In genomic region chr10:17762946-17763345, GRCm38 (mm10) we compare ENCODE assay signal across 26 mouse cellular contexts.
"Had no signal": no experiment of that assay in that cellular context is flagged by ENCODE, and none has a peak within 500 bp of the region (broad histone marks: within the 10 kb centered on the region; RNA-seq: fewer than 3 reads in every experiment).

No protein-coding gene starts in this region.

- H3K9ac ChIP-seq: embryonic facial prominence, embryonic 12.5 days; embryonic facial prominence, embryonic 13.5 days; embryonic facial prominence, embryonic 15.5 days; forebrain, embryonic 12.5 days; forebrain, embryonic 13.5 days; forebrain, embryonic 15.5 days; forebrain, postnatal 0 days had no signal

- H3K27ac ChIP-seq: embryonic facial prominence, embryonic 10.5 days; embryonic facial prominence, embryonic 12.5 days; embryonic facial prominence, embryonic 13.5 days; embryonic facial prominence, embryonic 15.5 days; forebrain, embryonic 10.5 days; forebrain, embryonic 12.5 days; forebrain, embryonic 13.5 days; forebrain, embryonic 15.5 days; gastrocnemius, adult 2 months; heart, adult 2 months had no signal

- H3K4me1 ChIP-seq: embryonic facial prominence, embryonic 10.5 days; embryonic facial prominence, embryonic 12.5 days; embryonic facial prominence, embryonic 13.5 days; embryonic facial prominence, embryonic 15.5 days; forebrain, embryonic 10.5 days; forebrain, embryonic 12.5 days; forebrain, embryonic 13.5 days; forebrain, embryonic 15.5 days had no signal

- H3K27me3 ChIP-seq: embryonic facial prominence, embryonic 12.5 days; embryonic facial prominence, embryonic 15.5 days; forebrain, embryonic 12.5 days; forebrain, embryonic 13.5 days; forebrain, embryonic 15.5 days had no signal

- H3K36me3 ChIP-seq: embryonic facial prominence, embryonic 10.5 days; embryonic facial prominence, embryonic 12.5 days; embryonic facial prominence, embryonic 13.5 days; embryonic facial prominence, embryonic 15.5 days; forebrain, embryonic 10.5 days; forebrain, embryonic 12.5 days; forebrain, embryonic 15.5 days had no signal

- H3K9me3 ChIP-seq: embryonic facial prominence, embryonic 10.5 days; embryonic facial prominence, embryonic 13.5 days; embryonic facial prominence, embryonic 15.5 days; forebrain, embryonic 10.5 days; forebrain, embryonic 12.5 days; forebrain, embryonic 13.5 days; forebrain, embryonic 15.5 days had no signal

- H3K4me3 ChIP-seq: embryonic facial prominence, embryonic 10.5 days; embryonic facial prominence, embryonic 12.5 days; embryonic facial prominence, embryonic 13.5 days; embryonic facial prominence, embryonic 15.5 days; erythroblast, embryonic 14.5 days; forebrain, embryonic 10.5 days; forebrain, embryonic 12.5 days; forebrain, embryonic 13.5 days; forebrain, embryonic 15.5 days; gastrocnemius, adult 2 months; heart, adult 2 months had no signal

- DNase-seq: cerebellum, adult 9-10 months; cerebellum, adult 9-11 months; cerebellum, postnatal 10 days; cerebellum, postnatal 14 days; cerebellum, postnatal 25 days; cerebellum, postnatal 36 days; embryo, embryonic 11 days; forebrain, postnatal 0 days; gastrocnemius, adult 2 months; gastrocnemius, postnatal 10 days; gastrocnemius, postnatal 14 days; gastrocnemius, postnatal 25 days; gastrocnemius, postnatal 36 days; heart, adult 18-20 months; heart, adult 2 months had no signal

- H3K4me2 ChIP-seq: embryonic facial prominence, embryonic 12.5 days; embryonic facial prominence, embryonic 13.5 days; embryonic facial prominence, embryonic 15.5 days; forebrain, embryonic 12.5 days; forebrain, embryonic 13.5 days; forebrain, embryonic 15.5 days had no signal

- ATAC-seq: forebrain, embryonic 13.5 days; forebrain, embryonic 14.5 days; forebrain, embryonic 15.5 days; forebrain, embryonic 16.5 days; forebrain, postnatal 0 days had no signal
